Mouse (Mus musculus) testis, postnatal 10 days (tissue): ENCODE measurements at regions not wholly inside any gene's neighbourhood (a gene's known extent, or its start where the extent isn't known, plus 50 kb on each side); places are given as distances from the start of the nearest gene placed in this dataset.
A peak's percentile ranks its signal among the peaks of the same experiment; 100 is the strongest.

Source experiments
- DNase-seq: peaks from one replicate; pipeline ENCODE4 v3.0.0; 2021; ENCODE audit warnings: low spot score

DNA sequence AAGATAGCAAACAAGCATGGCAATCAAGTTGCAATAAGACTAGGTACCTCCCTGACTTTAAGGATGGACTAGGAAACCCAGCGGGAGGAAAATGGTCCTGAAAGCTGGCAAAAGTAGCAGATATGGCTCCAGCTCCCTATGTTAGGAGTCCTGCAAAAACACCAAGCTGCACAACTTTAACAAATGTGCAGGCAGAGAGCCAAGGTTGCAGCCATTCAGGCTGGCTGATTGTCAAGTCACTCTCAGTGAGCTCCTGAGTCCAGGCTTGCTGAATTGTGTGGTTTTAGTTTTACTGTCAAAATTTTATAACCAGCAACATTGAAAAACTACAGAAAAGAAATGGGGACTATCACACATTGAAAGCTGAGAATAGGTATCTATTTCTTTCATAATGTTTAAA, 1122.8 kb upstream of the Slc10a2 start:
- no peak for DNase-seq

DNA sequence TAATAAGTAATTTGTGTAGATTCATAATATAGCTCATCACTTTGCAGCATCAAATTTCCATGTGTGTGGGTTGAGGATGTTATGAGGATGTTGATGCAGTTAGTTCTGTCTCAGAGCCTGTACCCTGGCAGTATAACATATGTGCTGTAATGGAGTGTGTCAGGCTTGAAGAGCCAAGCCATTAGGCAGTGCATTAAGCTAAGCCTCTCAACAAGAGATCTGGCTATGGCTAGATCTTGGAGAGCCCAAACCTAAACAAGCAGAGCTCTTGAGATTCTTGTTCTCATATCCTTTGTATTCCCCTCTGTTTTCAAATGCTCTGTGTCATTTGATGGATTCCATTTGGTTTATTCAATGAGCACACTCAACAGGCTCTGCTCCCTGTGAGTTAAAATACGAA, 1120.0 kb upstream of the Slc10a2 start:
- no peak for DNase-seq

DNA sequence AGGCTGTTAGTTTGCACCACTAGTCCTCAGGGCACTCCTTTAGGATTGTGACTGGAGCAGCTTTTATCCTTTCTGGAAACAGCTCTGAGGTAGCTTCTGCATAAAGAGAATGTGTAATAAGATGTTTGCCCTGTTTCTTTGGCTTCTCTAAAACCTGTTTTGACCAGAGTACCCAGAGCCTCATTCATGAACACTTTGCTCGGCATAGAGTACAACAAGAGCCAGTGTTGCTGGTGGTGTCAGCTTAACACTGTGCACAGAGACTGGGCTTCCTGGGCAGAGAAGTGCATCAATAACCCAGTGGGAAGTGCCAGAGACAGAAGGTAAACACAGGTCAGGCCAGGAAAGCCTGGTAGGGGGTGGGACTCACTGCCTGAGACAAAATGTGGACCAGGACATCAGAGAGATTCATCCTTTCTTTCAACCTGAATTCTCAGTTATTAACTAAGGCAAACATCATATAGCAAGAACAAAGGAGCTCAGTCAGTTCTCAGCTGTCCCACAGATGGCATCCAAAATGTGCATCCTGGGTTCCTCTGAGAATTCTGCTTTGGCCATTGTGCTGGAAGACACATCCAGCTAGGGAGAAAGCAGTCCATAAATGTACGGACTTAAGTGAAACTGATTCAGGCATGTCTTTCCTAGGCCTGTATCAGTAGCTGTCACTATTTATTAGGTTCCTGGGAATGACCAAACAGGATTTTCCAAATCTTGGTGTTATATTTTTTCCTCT, 1102.6 kb upstream of the Slc10a2 start:
- DNase-seq = no peak

GRCm38 (mm10) chr8:6204051-6204745, 1099.0 kb upstream of the Slc10a2 start:
- DNase-seq = no peak

DNA sequence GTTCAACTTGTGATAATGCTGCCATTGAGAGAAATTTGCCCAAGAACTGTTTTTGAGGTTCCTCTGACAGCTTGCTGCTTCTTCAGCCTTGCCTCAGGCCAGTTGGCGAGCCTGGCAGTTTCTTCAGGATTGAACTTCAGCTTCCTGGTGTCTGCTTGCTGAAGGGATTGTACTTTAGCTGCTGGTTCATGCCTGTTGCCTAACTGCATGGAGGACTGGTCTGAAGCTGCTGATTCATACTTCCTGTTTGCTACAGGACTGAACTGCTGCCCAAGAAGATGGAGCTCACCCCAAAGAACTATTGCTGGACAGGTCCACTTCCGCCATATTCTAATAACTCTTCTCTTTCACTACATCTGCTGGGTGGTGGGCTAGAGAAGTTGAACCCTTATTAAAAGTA, 1086.3 kb upstream of the Slc10a2 start:
- no peak for DNase-seq

GRCm38 (mm10) chr8:6188422-6188821, 1083.3 kb upstream of the Slc10a2 start:
- DNase-seq = no peak

DNA sequence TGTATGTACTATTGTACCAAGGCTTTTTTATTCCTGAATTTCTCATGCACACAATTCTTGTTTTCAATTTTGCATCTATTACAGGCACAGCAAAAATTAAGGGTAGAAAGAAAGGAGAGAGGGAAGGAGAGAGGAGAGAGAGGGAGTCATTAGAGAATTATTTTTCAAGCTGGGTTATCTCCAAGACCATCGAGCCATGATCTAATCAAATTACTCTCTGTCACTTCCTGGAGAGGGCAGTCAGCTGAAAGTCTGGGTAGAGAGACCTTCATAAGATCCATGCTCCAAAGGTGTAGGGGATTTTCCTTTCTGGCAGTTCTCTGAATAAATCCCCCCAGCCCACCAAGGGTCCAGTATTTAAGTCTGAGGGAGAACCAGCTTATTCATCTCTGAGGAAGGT, 1081.4 kb upstream of the Slc10a2 start:
- no peak for DNase-seq

DNA sequence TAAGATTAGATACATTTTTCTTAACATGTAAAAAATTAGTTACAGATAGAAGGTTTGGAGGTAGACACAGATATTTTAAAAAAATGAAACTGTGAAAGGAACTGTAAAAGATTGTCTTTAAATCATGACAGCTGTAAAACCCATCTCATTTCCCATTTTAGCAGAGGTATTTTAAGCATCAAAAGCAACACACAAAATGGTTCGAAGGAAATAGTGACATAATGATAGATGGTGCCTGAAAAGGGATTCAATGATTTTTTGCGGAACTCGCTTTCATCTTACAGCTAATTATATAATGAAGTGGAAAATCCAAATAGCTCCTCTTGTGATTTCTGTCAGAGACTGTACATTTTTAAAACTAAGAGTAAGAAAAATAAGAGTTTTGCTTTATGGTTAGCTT, 1074.5 kb upstream of the Slc10a2 start:
- no peak for DNase-seq

- no peak for DNase-seq
Measured at GRCm38 (mm10) chr8:6166433-6166832, 1061.3 kb upstream of the Slc10a2 start.

DNA sequence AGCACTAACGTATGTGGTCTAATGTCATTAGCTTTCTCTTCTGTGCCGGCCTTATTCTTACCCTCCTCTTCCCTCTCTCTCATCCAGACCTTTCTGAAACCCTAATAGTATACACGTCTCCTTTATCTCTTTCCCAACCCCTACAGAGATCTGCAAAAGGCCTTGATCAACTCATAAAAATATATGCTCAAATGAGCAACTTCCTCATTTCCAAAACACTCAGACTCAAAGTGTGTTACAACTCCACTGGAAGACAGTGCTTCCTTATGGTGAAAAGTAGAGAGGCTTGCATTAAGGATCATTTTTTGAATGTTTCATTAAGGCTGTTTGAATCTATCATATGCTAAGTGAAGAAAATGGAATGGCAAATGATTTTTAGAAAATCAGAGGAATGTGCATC, 1060.1 kb upstream of the Slc10a2 start:
- no peak for DNase-seq

DNA sequence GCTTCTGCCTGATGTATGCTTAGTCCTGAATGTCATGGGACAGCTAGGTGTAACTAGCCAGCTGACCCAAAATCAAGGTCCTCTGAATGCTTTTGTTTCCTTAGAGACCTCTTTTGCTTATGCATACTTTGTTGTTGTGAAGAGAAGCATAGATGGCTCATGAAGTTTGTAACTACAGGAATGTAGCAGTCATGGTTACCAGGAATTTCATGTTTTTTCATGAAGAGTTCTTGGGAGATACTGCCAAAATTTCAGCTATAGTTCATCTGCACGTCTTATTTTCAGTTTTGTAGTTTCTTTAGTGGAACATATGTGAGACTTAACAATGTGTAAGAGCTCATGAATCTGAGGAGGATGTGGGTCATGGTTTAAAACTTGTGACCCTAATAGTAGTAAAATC, 1059.6 kb upstream of the Slc10a2 start:
- DNase-seq = no peak

GRCm38 (mm10) chr8:6144588-6144987, 1039.4 kb upstream of the Slc10a2 start:
- DNase-seq = no peak

GRCm38 (mm10) chr8:6140090-6140489, 1034.9 kb upstream of the Slc10a2 start:
- no peak for DNase-seq

GRCm38 (mm10) chr8:6139171-6139570, 1034.0 kb upstream of the Slc10a2 start:
- DNase-seq = no peak

- no peak for DNase-seq
Measured at GRCm38 (mm10) chr8:6132243-6132751, 1027.1 kb upstream of the Slc10a2 start.

DNA sequence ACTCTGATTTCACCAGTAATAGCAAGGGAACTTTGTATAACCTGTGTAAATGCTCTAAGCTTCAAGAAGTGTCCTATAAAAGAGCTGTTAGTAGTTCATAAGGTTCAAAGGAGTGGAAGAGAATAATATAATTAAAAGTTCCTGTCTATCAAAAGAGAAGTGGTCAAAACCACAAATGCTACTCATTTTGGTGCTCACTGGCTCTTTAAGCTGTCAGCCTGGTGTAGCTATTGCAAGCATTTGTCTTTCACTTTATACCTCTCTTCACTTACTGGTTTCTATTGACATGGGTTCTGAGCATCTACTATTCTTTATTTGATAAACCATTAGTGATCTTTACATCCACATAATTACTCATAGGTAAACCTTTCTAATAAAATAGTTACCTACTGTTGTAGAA, 1020.1 kb upstream of the Slc10a2 start:
- no peak for DNase-seq

GRCm38 (mm10) chr8:6119506-6119905, 1014.4 kb upstream of the Slc10a2 start:
- DNase-seq = no peak

GRCm38 (mm10) chr8:6111351-6111750, 1006.2 kb upstream of the Slc10a2 start:
- no peak for DNase-seq

DNA sequence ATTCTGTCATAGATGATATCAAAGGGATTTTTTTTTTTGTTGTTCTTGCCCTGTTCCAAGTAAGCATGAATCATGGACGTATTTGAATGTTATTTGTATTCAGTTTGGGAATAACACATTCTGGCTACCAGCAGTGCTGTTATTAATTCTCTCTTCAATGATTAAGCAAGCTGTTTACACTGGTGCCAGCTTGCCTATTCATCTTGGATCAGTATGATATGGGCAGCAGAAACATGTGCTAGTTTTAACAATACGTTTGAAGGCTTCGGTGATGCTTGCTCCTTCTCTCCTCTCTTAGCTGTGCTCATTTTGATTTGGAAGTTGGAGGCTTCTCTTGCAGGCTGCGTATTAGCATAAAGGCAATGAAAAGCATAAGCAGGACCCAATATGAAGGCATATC, 984.9 kb upstream of the Slc10a2 start:
- DNase-seq = no peak

GRCm38 (mm10) chr8:6043939-6044577, 938.9 kb upstream of the Slc10a2 start:
- DNase-seq = peak; percentile 63

GRCm38 (mm10) chr8:6012206-6012605, 907.1 kb upstream of the Slc10a2 start:
- DNase-seq = no peak

DNA sequence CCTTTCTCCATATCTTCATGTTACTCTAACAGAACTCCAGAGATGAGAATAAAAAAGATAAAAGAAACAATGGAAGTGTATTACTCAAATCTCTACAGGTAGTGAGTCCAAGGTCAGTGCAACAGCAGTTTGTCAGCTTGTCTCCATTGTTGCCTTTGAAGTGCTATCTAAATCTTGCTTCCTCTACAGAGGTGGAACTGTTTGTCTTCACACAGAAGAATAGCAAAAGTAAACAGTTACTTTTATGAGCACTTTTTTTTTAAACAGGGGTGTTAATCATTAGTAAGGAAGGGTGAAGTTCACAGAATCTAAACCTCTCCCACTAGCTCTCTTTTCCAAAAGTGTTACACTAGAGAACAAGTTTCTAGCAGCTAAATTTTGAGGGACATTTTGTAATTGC, 906.0 kb upstream of the Slc10a2 start:
- DNase-seq = no peak

DNA sequence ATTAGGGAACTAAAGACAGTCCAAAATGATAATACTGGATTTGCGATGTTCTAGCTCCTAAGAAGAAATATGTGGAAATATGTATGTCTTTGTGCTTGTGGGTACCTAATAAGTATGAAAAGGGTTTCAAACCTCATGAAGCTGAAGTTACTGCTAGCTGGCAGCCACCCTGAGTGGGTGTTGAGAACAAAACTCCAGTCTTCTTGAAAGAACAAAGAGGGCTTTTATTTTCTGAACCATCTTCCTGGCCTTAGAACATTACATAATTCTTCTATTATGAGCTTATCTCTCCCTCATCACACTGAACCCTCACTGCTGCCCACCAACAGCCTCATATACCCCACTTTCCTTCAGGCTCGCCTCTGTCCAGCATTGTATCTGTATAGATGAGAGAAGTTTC, 905.6 kb upstream of the Slc10a2 start:
- no peak for DNase-seq
